Mouse (Mus musculus) lung, postnatal 14 days (tissue): ENCODE measurements at regions not wholly inside any gene's neighbourhood (a gene's known extent, or its start where the extent isn't known, plus 50 kb on each side); places are given as distances from the start of the nearest gene placed in this dataset.
"Not testable (repeated sequence)": the region's sequence is repeated elsewhere in the genome, so short reads cannot be mapped to it uniquely, and the experiment has no call there.

ENCODE experiments used
- DNase-seq: peaks from one replicate; pipeline ENCODE4 v3.0.0; 2021

- DNase-seq = no peak
Observed at GRCm38 (mm10) chr3:9132104-9132751, 477.7 kb downstream of the Zfp704 start.

- DNase-seq = no peak
Observed at GRCm38 (mm10) chr3:9131366-9131765, 478.5 kb downstream of the Zfp704 start.

DNA sequence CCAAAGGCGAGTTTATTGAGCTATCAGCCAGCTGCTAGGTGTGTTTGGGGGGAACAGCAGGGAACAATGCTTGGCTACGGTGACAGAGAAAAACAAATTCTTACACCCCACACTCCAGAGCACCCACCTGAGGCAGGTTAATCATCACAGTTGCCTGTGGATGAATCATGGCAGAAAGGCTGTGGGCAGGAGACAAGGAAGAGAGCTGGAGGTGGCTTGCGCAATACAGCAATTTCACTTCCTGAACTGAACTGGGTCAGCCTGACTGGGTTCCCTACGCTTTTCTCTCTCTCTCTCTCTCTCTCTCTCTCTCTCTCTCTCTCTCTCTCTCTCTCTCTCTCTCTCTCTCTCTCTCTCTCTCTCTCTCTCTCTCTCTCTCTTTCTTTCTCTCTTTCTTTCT is 481.5 kb downstream of the Zfp704 start:
- peak; percentile 24 for DNase-seq

DNA sequence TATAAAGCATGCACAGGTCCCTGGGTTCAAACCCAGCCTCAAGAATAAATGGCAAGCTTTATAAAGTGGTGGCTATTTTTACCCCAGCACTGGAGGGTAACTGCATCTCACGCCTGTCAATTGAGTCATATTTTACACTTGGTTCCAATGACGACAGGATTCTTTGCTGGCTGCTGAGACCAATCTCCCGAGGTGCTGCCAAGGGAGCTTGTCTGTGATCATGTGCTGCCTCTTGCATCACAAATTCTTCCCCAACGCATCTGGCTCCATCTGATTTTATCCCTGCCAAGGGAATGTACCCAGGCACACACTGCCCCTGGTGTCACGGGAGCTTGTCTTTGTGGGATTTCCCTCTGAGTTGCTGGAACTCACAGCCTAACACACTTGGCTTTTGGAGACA is 486.8 kb downstream of the Zfp704 start:
- DNase-seq = peak; percentile 51

DNA sequence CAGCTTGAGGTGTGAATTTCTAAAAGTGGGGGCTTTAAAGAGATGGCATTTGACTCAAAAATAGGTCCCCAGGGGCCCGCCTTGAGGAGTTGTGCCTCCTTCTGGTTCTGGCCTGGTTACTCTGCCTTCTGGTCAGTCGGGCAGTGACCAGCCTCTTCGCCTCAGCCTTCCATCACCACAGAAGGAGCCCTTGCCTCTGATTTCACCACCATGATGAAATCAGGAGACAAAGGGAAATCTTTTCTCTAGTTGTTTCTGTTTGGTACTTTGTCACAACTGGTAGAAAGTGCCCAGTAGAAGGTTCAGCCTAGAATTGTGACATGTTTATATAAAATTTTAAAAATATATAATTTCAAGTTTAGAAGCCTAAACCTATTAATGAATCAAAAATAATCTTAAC is 492.0 kb downstream of the Zfp704 start:
- no peak for DNase-seq

DNA sequence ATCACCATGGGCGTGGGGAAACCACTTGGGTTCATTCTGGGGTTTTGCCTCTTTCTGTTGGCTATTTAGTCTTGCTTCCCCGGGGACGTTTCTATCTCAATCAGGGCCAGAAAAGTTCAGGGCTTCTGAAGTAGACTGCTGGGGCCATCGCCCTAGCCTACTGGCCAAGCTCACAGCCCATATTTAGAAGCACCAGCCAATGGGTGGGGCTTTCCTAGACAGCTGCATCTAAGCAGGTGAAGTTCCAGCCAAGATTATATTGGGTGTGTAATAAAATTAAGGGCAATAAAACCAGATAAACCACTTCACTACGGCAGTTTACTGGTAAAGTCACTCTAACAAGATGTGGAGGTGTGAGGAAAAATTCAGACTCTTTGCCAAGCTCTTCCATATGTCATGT is 496.5 kb downstream of the Zfp704 start:
- no peak for DNase-seq

GRCm38 (mm10) chr3:9110741-9111140 is 499.1 kb downstream of the Zfp704 start:
- no peak for DNase-seq

DNA sequence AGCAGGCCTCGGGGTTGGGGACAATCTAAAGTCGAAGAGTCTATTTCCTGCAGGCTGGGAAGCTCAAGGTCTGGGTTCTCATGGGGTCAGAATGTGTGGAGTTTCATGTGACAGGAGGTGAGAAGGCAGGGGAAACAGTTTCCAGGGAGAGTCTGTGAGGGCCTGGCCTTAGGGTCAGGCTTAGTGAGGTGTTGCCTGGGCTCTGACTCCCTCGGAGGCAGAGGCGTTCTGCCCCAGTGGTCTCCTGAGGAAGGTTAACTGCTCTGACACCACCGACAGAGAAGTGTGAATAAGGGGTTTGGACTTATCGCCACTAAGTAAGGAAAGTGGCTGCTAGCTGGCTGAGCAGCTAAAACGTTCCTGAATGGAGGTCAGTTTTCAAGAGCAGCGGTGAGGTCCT is 499.9 kb downstream of the Zfp704 start:
- DNase-seq = no peak

DNA sequence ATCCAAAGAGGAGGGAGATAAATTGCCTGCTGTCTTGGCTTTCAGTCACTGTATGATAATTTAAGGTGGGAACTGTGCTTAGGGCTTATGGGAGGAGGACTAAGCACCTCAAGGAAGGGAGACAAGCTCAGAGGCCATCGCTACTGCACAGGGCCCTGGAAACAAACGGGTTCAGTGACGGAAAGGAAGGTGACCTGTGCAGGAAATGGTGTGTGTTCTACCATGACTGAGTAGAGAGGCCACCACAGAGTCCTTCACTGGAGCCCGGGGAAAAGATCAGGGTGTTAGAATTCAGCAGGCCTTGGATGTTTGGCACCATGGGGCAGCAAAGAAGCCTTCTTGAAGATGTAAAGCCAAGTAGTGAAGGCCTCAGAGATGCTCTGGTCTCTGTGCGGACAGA is 500.4 kb downstream of the Zfp704 start:
- DNase-seq = no peak

GRCm38 (mm10) chr3:9107766-9108410 is 502.0 kb downstream of the Zfp704 start:
- DNase-seq = no peak

GRCm38 (mm10) chr3:9105191-9105926 is 504.5 kb downstream of the Zfp704 start:
- DNase-seq = no peak

GRCm38 (mm10) chr3:9103456-9103855 is 506.4 kb downstream of the Zfp704 start:
- DNase-seq = no peak

- DNase-seq = no peak
Observed at GRCm38 (mm10) chr3:9101240-9101639, 508.6 kb downstream of the Zfp704 start.

- no peak for DNase-seq
Observed at GRCm38 (mm10) chr3:9100761-9101160, 509.1 kb downstream of the Zfp704 start.

DNA sequence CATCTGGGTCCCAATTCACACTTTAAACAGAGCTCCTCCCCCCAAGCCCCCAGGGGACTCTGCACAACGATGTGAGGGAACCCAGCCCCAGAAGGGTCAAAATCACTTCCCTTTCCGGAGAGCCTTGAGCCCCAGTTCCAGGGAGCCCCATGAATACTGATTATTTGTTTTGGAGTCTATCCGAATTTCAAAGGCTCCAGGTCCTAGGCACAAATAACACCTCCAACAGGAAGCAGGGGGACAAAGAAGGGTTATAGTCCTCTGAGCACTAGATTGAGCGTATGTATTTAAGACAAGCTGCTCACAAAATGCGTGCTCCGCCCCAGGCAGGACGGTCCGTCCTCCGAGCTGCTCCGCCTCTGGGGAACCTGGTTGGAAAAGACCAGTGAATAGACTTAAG is 511.4 kb downstream of the Zfp704 start:
- DNase-seq = no peak

DNA sequence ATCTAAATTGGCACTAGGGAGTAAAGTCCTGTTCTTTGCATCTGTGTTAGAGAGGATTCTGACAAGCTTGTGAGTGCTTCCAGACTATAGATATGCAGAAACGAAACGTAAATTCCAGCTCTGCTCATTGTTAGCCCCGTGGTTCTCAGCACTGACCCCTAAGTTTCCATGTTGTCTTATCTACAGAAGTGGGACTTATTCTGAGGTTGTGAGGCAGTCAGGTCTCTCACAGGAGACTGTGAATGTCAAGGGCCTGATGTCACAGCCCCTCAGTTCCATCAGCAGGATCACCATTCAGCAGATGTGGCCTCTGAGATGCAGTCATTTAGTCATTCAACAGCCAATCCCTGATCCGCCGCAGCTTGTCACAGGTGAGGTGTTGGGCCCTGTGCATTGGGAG is 525.8 kb downstream of the Zfp704 start:
- no peak for DNase-seq

DNA sequence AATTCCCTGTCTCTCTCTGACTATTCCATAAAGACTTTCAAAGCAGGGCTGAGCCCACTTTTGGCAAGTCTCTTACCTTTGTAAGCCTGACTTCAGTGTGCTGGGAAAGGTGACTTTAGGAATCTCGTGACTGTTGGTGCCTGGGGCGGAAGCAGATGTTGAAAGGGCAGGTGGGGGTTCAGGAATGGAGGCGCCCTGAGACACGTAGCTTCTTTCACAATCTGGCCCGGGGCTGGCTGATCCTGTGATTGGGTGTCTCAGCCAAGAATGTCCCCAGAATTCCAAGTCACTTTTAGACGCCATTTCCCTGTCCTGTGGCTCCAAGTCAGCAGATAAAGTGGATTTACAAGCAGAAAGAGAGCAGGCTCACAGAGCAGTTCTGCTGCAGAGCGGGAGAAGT is 527.8 kb downstream of the Zfp704 start:
- DNase-seq = no peak

DNA sequence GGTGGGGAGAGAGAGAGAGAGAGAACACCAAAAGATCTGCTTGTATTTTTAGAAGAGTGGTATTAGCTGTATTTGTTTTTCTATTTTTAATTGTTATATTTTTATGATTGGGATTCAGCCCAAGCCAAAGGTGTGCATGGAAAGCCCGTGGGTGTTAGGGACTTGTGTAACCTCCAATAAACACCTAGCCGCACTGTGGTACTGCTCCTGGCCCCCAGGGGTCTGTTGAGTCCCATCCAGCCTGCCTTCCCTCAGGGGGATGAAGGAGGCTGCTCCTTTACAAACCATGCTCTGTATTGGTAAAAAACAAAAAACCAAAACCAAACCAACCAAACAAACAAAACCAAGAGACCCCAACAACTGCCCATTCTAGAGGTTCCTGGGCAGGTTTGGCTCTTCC is 531.7 kb downstream of the Zfp704 start:
- no peak for DNase-seq

DNA sequence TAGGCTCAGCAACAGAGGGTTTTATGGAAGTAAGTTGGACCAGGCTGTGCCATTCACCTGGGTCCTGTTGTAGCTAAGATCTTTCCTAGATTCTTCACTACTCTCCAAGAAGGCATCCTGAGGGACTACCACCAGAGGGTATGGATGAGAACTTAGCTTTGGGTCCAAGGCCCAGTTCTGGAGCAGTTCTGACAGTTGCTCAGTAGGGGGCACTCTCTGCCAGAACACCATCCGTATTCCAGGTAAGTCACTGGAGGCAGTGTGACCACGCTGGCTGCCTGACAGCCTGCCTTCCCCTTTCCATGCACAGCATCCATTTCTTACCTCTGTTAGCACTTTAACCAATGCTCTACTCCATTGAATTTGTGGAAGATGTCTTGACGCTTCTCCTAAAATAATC is 533.2 kb downstream of the Zfp704 start:
- DNase-seq = peak; percentile 69

DNA sequence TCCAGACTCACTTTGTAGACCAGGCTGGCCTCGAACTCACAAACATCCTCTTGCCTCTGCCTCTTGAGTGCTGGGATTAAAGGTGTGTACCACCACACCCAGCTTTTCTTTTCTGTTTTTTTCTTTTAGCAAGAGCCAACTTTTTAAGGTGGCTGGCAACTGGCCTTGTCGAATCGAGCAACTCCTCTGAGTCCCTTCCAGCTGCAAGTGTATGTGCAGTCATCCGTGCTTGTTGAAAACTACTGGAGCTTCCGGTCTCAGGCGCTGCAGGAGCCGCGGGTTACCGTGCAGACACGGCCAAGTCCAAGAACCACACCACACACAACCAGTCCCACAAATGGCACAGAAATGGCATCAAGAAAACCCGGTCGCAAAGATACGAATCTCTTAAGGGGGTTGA is 537.4 kb downstream of the Zfp704 start:
- DNase-seq = not testable (repeated sequence)

- peak; percentile 90 for DNase-seq
Observed at GRCm38 (mm10) chr3:9067048-9067447, 542.8 kb downstream of the Zfp704 start.

GRCm38 (mm10) chr3:9066374-9066773 is 543.5 kb downstream of the Zfp704 start:
- no peak for DNase-seq

DNA sequence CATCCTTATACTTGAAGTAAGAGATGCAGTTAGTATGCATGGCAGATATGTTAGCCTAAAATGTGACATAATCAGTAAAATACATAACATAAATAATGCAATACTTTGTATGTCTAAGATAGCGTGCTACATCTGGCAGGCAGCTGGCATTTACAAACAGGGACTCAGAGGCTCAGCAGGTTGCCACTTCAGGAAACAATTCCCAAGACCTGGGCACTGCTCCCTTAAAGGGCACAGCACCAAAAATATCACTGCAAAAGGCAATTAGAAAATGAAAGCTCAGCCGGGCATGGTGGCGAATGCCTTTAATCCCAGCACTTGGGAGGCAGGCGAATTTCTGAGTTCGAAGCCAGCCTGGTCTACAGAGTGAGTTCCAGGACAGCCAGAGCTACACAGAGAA is 544.0 kb downstream of the Zfp704 start:
- DNase-seq = no peak
